Mouse (Mus musculus) kidney, adult 2 months (tissue): ENCODE measurements around the gene Cacna2d1.

Experiments used
- CTCF ChIP-seq: fragments of 200-500 bp; conservative IDR thresholded peaks from 2 replicates; pipeline ENCODE4 v1.5.1; 2011; ENCODE audit warnings: low read depth, mild to moderate bottlenecking, control low read depth, low read length, moderate library complexity, mixed read lengths; ENCODE audit not compliant: insufficient read depth, insufficient read length
- POLR2A ChIP-seq: fragments of 200-500 bp; IDR thresholded peaks from one replicate; pipeline ENCODE4 v1.6.1; 2011; ENCODE audit warnings: low read depth, low read length, control low read depth

- TF ChIP-seq CTCF (no peak), POLR2A (no peak)
Measured at GRCm38 (mm10) chr5:16014392-16014791, 79.9 kb downstream of the Cacna2d1 start.
